25 mouse cellular contexts compared by ENCODE assay signal in the genomic region with DNA sequence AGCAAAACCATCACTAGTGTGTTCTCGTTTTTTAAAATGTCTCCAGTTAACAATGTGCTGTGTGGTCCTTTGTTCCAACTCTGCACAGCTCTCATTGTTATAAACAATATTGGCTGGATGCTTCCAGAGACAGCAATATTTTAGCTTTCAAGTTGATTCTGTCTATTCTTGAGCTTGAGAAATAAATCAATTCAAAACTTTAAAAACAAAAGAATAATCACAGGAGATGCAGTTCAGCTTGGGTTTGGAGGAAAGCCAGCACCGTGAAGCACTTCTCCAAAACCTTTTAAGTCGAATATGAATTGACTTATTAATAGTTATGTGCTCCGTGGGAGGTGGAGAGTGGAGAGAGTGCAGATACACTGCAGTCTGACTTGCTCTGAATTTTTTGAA. TPM values are rescaled to one million over a fixed set of nuclear protein-coding genes. Genes with fewer than 3 reads are reported as not detected.
DNase-seq lines count a peak whose midpoint lies in the region; ATAC-seq lines count a peak whose summit lies in the region.
"Had no signal": no experiment of that assay in that cellular context is flagged by ENCODE, and none has a peak within 500 bp of the region (broad histone marks: within the 10 kb centered on the region; RNA-seq: fewer than 3 reads in every experiment).

No protein-coding gene starts in this region.

- no peak overlapping the region for H3K4me2 ChIP-seq in hindbrain, embryonic 12.5 days (replicated peaks)
- no peak overlapping the region for H3K4me2 ChIP-seq in neural tube, embryonic 11.5 days (ENCODE audit: low read depth)
- H3K4me2 ChIP-seq in midbrain, embryonic 15.5 days = no peak overlapping the region
- H3K4me2 ChIP-seq: embryonic facial prominence, embryonic 13.5 days; heart, embryonic 11.5 days; liver, embryonic 13.5 days; neural tube, embryonic 13.5 days had no signal

- no peak for DNase-seq in hindbrain, embryonic 10.5 days (ENCODE audit: low spot score)
- DNase-seq in neural tube, embryonic 11.5 days (ENCODE audit: low spot score) = no peak
- no peak for DNase-seq in neural tube, embryonic 10.5 days (ENCODE audit: extremely low spot score, low spot score)
- DNase-seq in left cerebral cortex, postnatal 10 days (ENCODE audit: extremely low spot score in 1 of 2, low spot score in 2 of 2) = no peak
- no peak for DNase-seq in gastrocnemius, adult 8-10 months (ENCODE audit: low spot score in 2 of 2)
- DNase-seq: cerebellum, adult 8-10 months; cerebellum, postnatal 36 days; embryo, embryonic 11 days; gastrocnemius, postnatal 14 days; heart, adult 11 months; kidney, postnatal 36 days; layer of hippocampus, adult 9-11 months; liver, embryonic 13.5 days; lung, adult 2 months; lung, postnatal 36 days; thymus, postnatal 25 days had no signal

- H3K27me3 ChIP-seq in hindbrain, embryonic 10.5 days (ENCODE audit: insufficient read depth, poor library complexity, severe bottlenecking) = no peaks in the 10 kb centered on the region
- no peaks in the 10 kb centered on the region for H3K27me3 ChIP-seq in hindbrain, embryonic 12.5 days
- H3K27me3 ChIP-seq in neural tube, embryonic 11.5 days (ENCODE audit: control insufficient read depth, insufficient read depth, low read length) = no peaks in the 10 kb centered on the region
- no peaks in the 10 kb centered on the region for H3K27me3 ChIP-seq in midbrain, embryonic 15.5 days (replicated peaks)
- H3K27me3 ChIP-seq: embryonic facial prominence, embryonic 13.5 days; liver, embryonic 13.5 days; neural tube, embryonic 13.5 days had no signal

- no peaks in the 10 kb centered on the region for H3K36me3 ChIP-seq in hindbrain, embryonic 10.5 days
- no peaks in the 10 kb centered on the region for H3K36me3 ChIP-seq in hindbrain, embryonic 12.5 days
- H3K36me3 ChIP-seq in neural tube, embryonic 11.5 days (ENCODE audit: control insufficient read depth, insufficient read depth, low read length) = no peaks in the 10 kb centered on the region
- H3K36me3 ChIP-seq in midbrain, embryonic 15.5 days (replicated peaks) = no peaks in the 10 kb centered on the region
- H3K36me3 ChIP-seq: embryonic facial prominence, embryonic 13.5 days; liver, embryonic 13.5 days; neural tube, embryonic 13.5 days had no signal

- peaks cover 14% of the 10 kb centered on the region for H3K4me1 ChIP-seq in hindbrain, embryonic 10.5 days (replicated peaks)
- H3K4me1 ChIP-seq in hindbrain, embryonic 12.5 days = peaks cover 3% of the 10 kb centered on the region
- H3K4me1 ChIP-seq in neural tube, embryonic 11.5 days (ENCODE audit: control insufficient read depth, insufficient read depth, low read length) = peaks cover 7% of the 10 kb centered on the region; the same call in 1 of the 2 replicates
- peaks cover 13% of the 10 kb centered on the region for H3K4me1 ChIP-seq in midbrain, embryonic 15.5 days
- H3K4me1 ChIP-seq: embryonic facial prominence, embryonic 13.5 days; liver, embryonic 13.5 days; megakaryocyte, embryonic 14.5 days had no signal

- H3K9ac ChIP-seq in hindbrain, embryonic 12.5 days = no peak overlapping the region
- H3K9ac ChIP-seq in neural tube, embryonic 11.5 days (ENCODE audit: low read length) = no peak overlapping the region
- H3K9ac ChIP-seq in midbrain, embryonic 15.5 days = no peak overlapping the region
- H3K9ac ChIP-seq: embryonic facial prominence, embryonic 13.5 days; liver, embryonic 13.5 days; neural tube, embryonic 13.5 days had no signal

- H3K9me3 ChIP-seq in hindbrain, embryonic 10.5 days = no peaks in the 10 kb centered on the region
- no peaks in the 10 kb centered on the region for H3K9me3 ChIP-seq in hindbrain, embryonic 12.5 days (replicated peaks)
- no peaks in the 10 kb centered on the region for H3K9me3 ChIP-seq in neural tube, embryonic 11.5 days (ENCODE audit: control insufficient read depth, low read length)
- H3K9me3 ChIP-seq in midbrain, embryonic 15.5 days = no peaks in the 10 kb centered on the region
- H3K9me3 ChIP-seq: embryonic facial prominence, embryonic 13.5 days; liver, embryonic 13.5 days; megakaryocyte, embryonic 14.5 days; neural tube, embryonic 13.5 days had no signal

- H3K4me3 ChIP-seq in hindbrain, embryonic 10.5 days = no peak overlapping the region
- H3K4me3 ChIP-seq in hindbrain, embryonic 12.5 days = no peak overlapping the region
- H3K4me3 ChIP-seq in neural tube, embryonic 11.5 days (ENCODE audit: low read depth, low read length) = no peak overlapping the region
- H3K4me3 ChIP-seq in midbrain, embryonic 15.5 days = no peak overlapping the region
- H3K4me3 ChIP-seq: embryonic facial prominence, embryonic 13.5 days; erythroblast, embryonic 14.5 days; liver, embryonic 13.5 days; neural tube, embryonic 13.5 days had no signal

- intact Hi-C loops in left cerebral cortex, postnatal 10 days (cut with DNase I) = no loop called here

- WGBS in hindbrain, embryonic 10.5 days = 44% methylated on average over 4 of the region's 4 CpGs
- WGBS in hindbrain, embryonic 12.5 days = 25% methylated on average over 4 of the region's 4 CpGs
- WGBS in neural tube, embryonic 11.5 days = 41% methylated on average over 4 of the region's 4 CpGs
- 26% methylated on average over 4 of the region's 4 CpGs for WGBS in midbrain, embryonic 15.5 days

- H3K27ac ChIP-seq in hindbrain, embryonic 10.5 days = peak overlapping the region; percentile 73; the same call in 1 of the 2 replicates
- no peak overlapping the region for H3K27ac ChIP-seq in hindbrain, embryonic 12.5 days
- H3K27ac ChIP-seq in neural tube, embryonic 11.5 days (ENCODE audit: low read depth, low read length) = no peak overlapping the region
- H3K27ac ChIP-seq in midbrain, embryonic 15.5 days = peak overlapping the region; percentile 50
- H3K27ac ChIP-seq: embryonic facial prominence, embryonic 13.5 days; liver, embryonic 13.5 days; neural tube, embryonic 13.5 days had no signal

- no peak for ATAC-seq in hindbrain, embryonic 12.5 days (ENCODE audit: low FRiP score)
- peak; percentile 71; the same call in 1 of the 2 replicates for ATAC-seq in neural tube, embryonic 11.5 days (ENCODE audit: insufficient read depth, low FRiP score, low TSS enrichment)
- ATAC-seq in midbrain, embryonic 15.5 days (replicated peaks) = peak; percentile 76
- ATAC-seq: intestine, postnatal 0 days had no signal

RNA-seq across cellular contexts. Expression of gene Dchs2, which starts 20.3 kb away (rescaled TPM):
- polyA plus RNA-seq in hindbrain, embryonic 10.5 days (2016; fragmentation: Nextera tagmentation; extraction: Ambion mirVana) = 0.42 and 0.59 TPM in 2 replicates
- polyA plus RNA-seq in hindbrain, embryonic 12.5 days (2016; fragmentation: Nextera tagmentation; extraction: Ambion mirVana) = 1.1 and 1.3 TPM in 2 replicates
- 1.1 and 1.2 TPM in 2 replicates for polyA plus RNA-seq in neural tube, embryonic 11.5 days (2014; fragmentation: Nextera tagmentation; extraction: Ambion mirVana)
- polyA plus RNA-seq in midbrain, embryonic 15.5 days (2015; fragmentation: Nextera tagmentation; extraction: Ambion mirVana) = 0.83 and 0.92 TPM in 2 replicates
- total RNA-seq in left cerebral cortex, postnatal 10 days (2021) = 1 to 10 TPM; 4.2 to 5.1 TPM
- under 1 TPM; 0.36 to 0.63 (median 0.39) TPM for total RNA-seq in gastrocnemius, adult 8-10 months (2022)
- total RNA-seq: hematopoietic stem cell, adult 5-6 weeks had no signal

Comparison
In these comparisons a context has a peak if more than half of its experiments do, and no peak if none do; other contexts are left out.
1. H3K27ac ChIP-seq: peak in hindbrain, embryonic 10.5 days (single experiment) and midbrain, embryonic 15.5 days (single experiment); none in hindbrain, embryonic 12.5 days (single experiment) and neural tube, embryonic 11.5 days (single experiment).